Mouse (Mus musculus): ENCODE results near the gene Itga2. TPM values are rescaled to one million over a fixed set of nuclear protein-coding genes. Genes with fewer than 3 reads are reported as not detected.
A peak's percentile ranks its signal among the peaks of the same experiment; 100 is the strongest.

The Itga2 gene
- polyA plus RNA-seq, 1 experiment from 2014 or later = 0.79 TPM

DNA sequence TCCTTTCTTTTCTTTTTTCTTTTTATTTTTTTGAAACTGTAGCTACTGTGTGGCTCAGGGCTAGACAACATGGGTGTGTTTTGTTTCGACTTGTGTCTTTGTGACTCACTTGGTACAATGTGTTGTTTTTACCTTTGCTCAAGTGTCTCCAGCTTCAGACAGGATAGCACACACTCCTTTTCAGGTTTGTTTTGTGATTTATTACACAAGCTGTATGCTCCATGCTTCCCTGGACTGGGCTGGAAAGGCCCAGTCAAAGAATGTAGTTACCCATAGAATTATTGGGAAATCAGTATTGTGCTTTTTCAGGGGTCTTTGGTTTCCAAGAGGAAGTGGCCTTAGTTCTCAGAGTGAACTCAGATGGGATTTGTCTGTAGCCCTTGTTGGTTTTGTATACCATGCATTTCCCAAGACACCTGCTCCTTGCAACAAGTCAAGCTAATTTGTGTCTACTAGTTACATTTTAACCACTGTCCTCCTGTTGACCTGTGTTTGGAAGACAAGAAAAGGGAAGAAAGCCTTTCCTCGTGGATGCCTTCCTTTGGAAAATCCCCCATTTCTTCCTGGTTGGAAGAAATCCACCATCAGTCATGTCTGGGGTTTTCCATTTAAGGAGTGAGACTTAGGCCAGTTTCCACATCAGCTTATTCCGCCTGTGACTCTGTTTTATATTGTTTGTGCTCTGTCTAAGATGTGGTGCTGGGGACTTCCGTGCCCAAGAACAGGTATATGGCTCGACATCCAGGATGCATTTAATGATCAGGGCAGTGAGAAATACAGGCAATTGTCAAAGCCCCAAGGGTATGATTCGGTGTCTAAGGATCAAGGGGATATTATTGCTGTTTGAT lies 79.4 kb downstream of the Itga2 start:
- Histone ChIP-seq H3K27me3 (ENCODE audit: control insufficient read depth, insufficient read depth, low read length) (no peaks in the 10 kb centered on the region), H3K4me2 (ENCODE audit: low read depth, low read length) (no peak overlapping the region), H3K36me3 (replicated peaks; ENCODE audit: control insufficient read depth, insufficient read depth, low read depth, low read length) (no peaks in the 10 kb centered on the region), H3K27ac (replicated peaks; ENCODE audit: low read depth, low read length) (no peak overlapping the region), H3K9ac (replicated peaks; ENCODE audit: low read length) (no peak overlapping the region), H3K9me3 (replicated peaks; ENCODE audit: control insufficient read depth, low read length) (no peaks in the 10 kb centered on the region), H3K4me3 (ENCODE audit: low read depth, low read length) (no peak overlapping the region), H3K4me1 (ENCODE audit: control insufficient read depth, insufficient read depth, low read length) (no peaks in the 10 kb centered on the region; the same call in 1 of the 2 replicates)
- 81% methylated on average over 6 of the region's 6 CpGs for WGBS
- ATAC-seq (replicated peaks; ENCODE audit: insufficient number of reproducible peaks, low FRiP score, low TSS enrichment, low read depth) (no peak), DNase-seq (ENCODE audit: low spot score) (no peak)

GRCm38 (mm10) chr13:114848945-114849344 lies 83.0 kb downstream of the Itga2 start:
- no peak overlapping the region for H3K27ac ChIP-seq (replicated peaks; ENCODE audit: low read depth, low read length)
- H3K27me3 ChIP-seq (ENCODE audit: control insufficient read depth, insufficient read depth, low read length) = no peaks in the 10 kb centered on the region
- ATAC-seq (replicated peaks; ENCODE audit: insufficient number of reproducible peaks, low FRiP score, low TSS enrichment, low read depth) = no peak
- H3K4me2 ChIP-seq (ENCODE audit: low read depth, low read length) = no peak overlapping the region
- H3K9me3 ChIP-seq (replicated peaks; ENCODE audit: control insufficient read depth, low read length) = no peaks in the 10 kb centered on the region
- 80% methylated on average over 3 of the region's 3 CpGs for WGBS
- H3K36me3 ChIP-seq (replicated peaks; ENCODE audit: control insufficient read depth, insufficient read depth, low read depth, low read length) = no peaks in the 10 kb centered on the region
- no peaks in the 10 kb centered on the region for H3K4me1 ChIP-seq (ENCODE audit: control insufficient read depth, insufficient read depth, low read length)
- no peak for DNase-seq (ENCODE audit: low spot score)
- no peak overlapping the region for H3K9ac ChIP-seq (replicated peaks; ENCODE audit: low read length)
- no peak overlapping the region for H3K4me3 ChIP-seq (ENCODE audit: low read depth, low read length)

DNA sequence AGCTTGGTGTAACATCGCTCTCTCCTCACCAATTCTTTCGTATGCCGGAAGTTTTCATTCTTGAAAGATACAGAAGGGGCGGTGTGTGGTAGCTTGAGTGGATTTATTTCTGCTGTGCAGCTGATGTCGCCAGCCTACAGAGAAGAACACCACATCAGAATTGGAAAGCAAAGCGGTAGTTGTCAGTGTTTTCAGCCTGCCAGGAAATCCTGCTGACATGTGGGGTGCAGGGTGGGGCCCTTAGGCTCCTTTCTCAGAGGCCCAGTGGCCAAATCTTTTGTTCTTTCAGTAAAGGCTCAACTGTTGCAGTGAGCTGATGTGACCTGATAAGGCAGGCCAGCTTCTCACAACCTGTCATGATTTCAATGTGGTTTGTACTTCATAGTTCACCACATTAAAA lies 86.1 kb downstream of the Itga2 start:
- ATAC-seq (replicated peaks; ENCODE audit: insufficient number of reproducible peaks, low FRiP score, low TSS enrichment, low read depth) (no peak), DNase-seq (ENCODE audit: low spot score) (no peak)
- Histone ChIP-seq H3K4me3 (ENCODE audit: low read depth, low read length) (no peak overlapping the region), H3K9ac (replicated peaks; ENCODE audit: low read length) (no peak overlapping the region), H3K4me1 (ENCODE audit: control insufficient read depth, insufficient read depth, low read length) (no peaks in the 10 kb centered on the region), H3K36me3 (replicated peaks; ENCODE audit: control insufficient read depth, insufficient read depth, low read depth, low read length) (no peaks in the 10 kb centered on the region), H3K27ac (replicated peaks; ENCODE audit: low read depth, low read length) (no peak overlapping the region), H3K27me3 (ENCODE audit: control insufficient read depth, insufficient read depth, low read length) (no peaks in the 10 kb centered on the region), H3K4me2 (ENCODE audit: low read depth, low read length) (no peak overlapping the region), H3K9me3 (replicated peaks; ENCODE audit: control insufficient read depth, low read length) (no peaks in the 10 kb centered on the region)
- 84% methylated on average over 6 of the region's 6 CpGs for WGBS

- no peaks in the 10 kb centered on the region for H3K27me3 ChIP-seq (ENCODE audit: control insufficient read depth, insufficient read depth, low read length)
- ATAC-seq (replicated peaks; ENCODE audit: insufficient number of reproducible peaks, low FRiP score, low TSS enrichment, low read depth) = no peak
- no peaks in the 10 kb centered on the region for H3K4me1 ChIP-seq (ENCODE audit: control insufficient read depth, insufficient read depth, low read length)
- WGBS = 74% methylated on average over 1 of the region's 1 CpGs
- DNase-seq (ENCODE audit: low spot score) = no peak
- no peak overlapping the region for H3K9ac ChIP-seq (replicated peaks; ENCODE audit: low read length)
- no peak overlapping the region for H3K27ac ChIP-seq (replicated peaks; ENCODE audit: low read depth, low read length)
- H3K4me3 ChIP-seq (ENCODE audit: low read depth, low read length) = no peak overlapping the region
- no peak overlapping the region for H3K4me2 ChIP-seq (ENCODE audit: low read depth, low read length)
- no peaks in the 10 kb centered on the region for H3K9me3 ChIP-seq (replicated peaks; ENCODE audit: control insufficient read depth, low read length)
- H3K36me3 ChIP-seq (replicated peaks; ENCODE audit: control insufficient read depth, insufficient read depth, low read depth, low read length) = no peaks in the 10 kb centered on the region
Measured at GRCm38 (mm10) chr13:114843318-114843717, 88.6 kb downstream of the Itga2 start.

DNA sequence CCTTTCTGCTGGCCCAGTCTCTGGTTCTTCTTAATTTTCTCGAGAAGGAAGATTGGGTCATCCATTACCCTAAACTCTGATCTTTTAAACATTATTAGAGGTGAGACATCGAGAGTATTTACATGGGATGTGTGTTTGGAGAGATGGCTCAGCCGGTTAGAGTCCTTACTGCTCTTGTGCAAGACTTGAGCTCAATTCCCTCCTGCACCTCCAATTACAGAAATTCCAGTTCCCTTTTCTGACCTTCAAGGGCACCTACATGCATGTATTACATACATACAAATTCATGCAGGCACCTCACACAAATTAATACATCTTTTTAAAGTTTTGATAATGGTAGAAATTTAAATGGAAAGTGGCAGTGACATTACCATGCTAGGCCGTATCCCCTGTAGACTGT lies 91.4 kb downstream of the Itga2 start:
- no peak overlapping the region for H3K9ac ChIP-seq (replicated peaks; ENCODE audit: low read length)
- DNase-seq (ENCODE audit: low spot score) = no peak
- H3K27me3 ChIP-seq (ENCODE audit: control insufficient read depth, insufficient read depth, low read length) = no peaks in the 10 kb centered on the region
- no peaks in the 10 kb centered on the region for H3K4me1 ChIP-seq (ENCODE audit: control insufficient read depth, insufficient read depth, low read length)
- H3K9me3 ChIP-seq (replicated peaks; ENCODE audit: control insufficient read depth, low read length) = no peaks in the 10 kb centered on the region
- no peaks in the 10 kb centered on the region for H3K36me3 ChIP-seq (replicated peaks; ENCODE audit: control insufficient read depth, insufficient read depth, low read depth, low read length)
- WGBS = 87% methylated on average over 4 of the region's 4 CpGs
- H3K27ac ChIP-seq (replicated peaks; ENCODE audit: low read depth, low read length) = no peak overlapping the region
- H3K4me2 ChIP-seq (ENCODE audit: low read depth, low read length) = no peak overlapping the region
- no peak overlapping the region for H3K4me3 ChIP-seq (ENCODE audit: low read depth, low read length)
- no peak for ATAC-seq (replicated peaks; ENCODE audit: insufficient number of reproducible peaks, low FRiP score, low TSS enrichment, low read depth)

DNA sequence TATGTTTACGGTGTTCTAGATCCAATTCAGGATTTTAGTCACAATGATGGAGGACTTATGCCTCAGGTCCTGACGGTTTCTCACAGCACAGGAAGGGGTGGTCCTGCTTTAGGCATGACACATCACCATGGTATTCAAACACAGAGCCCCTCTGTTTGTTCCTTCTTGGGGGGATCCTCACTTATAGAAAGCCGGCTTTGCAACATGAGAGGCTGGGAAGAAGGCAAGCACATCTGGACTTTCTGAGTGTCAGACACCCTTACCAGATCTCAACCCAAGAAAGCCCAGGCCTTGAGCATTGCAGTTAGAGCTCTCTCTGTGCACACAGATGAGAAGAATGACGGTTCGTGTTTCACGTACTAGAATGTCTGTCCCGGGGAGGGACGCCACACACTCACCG lies 92.8 kb downstream of the Itga2 start:
- Histone ChIP-seq H3K9ac (replicated peaks; ENCODE audit: low read length) (no peak overlapping the region), H3K4me2 (ENCODE audit: low read depth, low read length) (no peak overlapping the region), H3K27ac (replicated peaks; ENCODE audit: low read depth, low read length) (peak overlapping the region; percentile 44; the same call in 1 of the 2 replicates), H3K4me1 (ENCODE audit: control insufficient read depth, insufficient read depth, low read length) (no peaks in the 10 kb centered on the region), H3K27me3 (ENCODE audit: control insufficient read depth, insufficient read depth, low read length) (no peaks in the 10 kb centered on the region), H3K36me3 (replicated peaks; ENCODE audit: control insufficient read depth, insufficient read depth, low read depth, low read length) (no peaks in the 10 kb centered on the region), H3K4me3 (ENCODE audit: low read depth, low read length) (no peak overlapping the region), H3K9me3 (replicated peaks; ENCODE audit: control insufficient read depth, low read length) (no peaks in the 10 kb centered on the region)
- ATAC-seq (replicated peaks; ENCODE audit: insufficient number of reproducible peaks, low FRiP score, low TSS enrichment, low read depth) = no peak
- DNase-seq (ENCODE audit: low spot score) = peak; percentile 36
- WGBS = 50% methylated on average over 9 of the region's 9 CpGs

GRCm38 (mm10) chr13:114838535-114838990 lies 93.3 kb downstream of the Itga2 start:
- Histone ChIP-seq H3K4me3 (ENCODE audit: low read depth, low read length) (no peak overlapping the region), H3K4me2 (ENCODE audit: low read depth, low read length) (no peak overlapping the region), H3K9ac (replicated peaks; ENCODE audit: low read length) (no peak overlapping the region), H3K9me3 (replicated peaks; ENCODE audit: control insufficient read depth, low read length) (no peaks in the 10 kb centered on the region), H3K36me3 (replicated peaks; ENCODE audit: control insufficient read depth, insufficient read depth, low read depth, low read length) (no peaks in the 10 kb centered on the region), H3K4me1 (ENCODE audit: control insufficient read depth, insufficient read depth, low read length) (no peaks in the 10 kb centered on the region), H3K27me3 (ENCODE audit: control insufficient read depth, insufficient read depth, low read length) (no peaks in the 10 kb centered on the region), H3K27ac (replicated peaks; ENCODE audit: low read depth, low read length) (no peak overlapping the region; the same call in 1 of the 2 replicates)
- WGBS = 30% methylated on average over 5 of the region's 5 CpGs
- DNase-seq (ENCODE audit: low spot score) (no peak), ATAC-seq (replicated peaks; ENCODE audit: insufficient number of reproducible peaks, low FRiP score, low TSS enrichment, low read depth) (no peak; the same call in 1 of the 2 replicates)

GRCm38 (mm10) chr13:114837061-114837460 lies 94.8 kb downstream of the Itga2 start:
- H3K4me2 ChIP-seq (ENCODE audit: low read depth, low read length) = no peak overlapping the region
- WGBS = 84% methylated on average over 7 of the region's 7 CpGs

More at GRCm38 (mm10) chr13:114837061-114837460, 94.8 kb downstream of the Itga2 start:
- Histone ChIP-seq H3K4me1 (ENCODE audit: control insufficient read depth, insufficient read depth, low read length) (no peaks in the 10 kb centered on the region), H3K4me3 (ENCODE audit: low read depth, low read length) (no peak overlapping the region), H3K9ac (replicated peaks; ENCODE audit: low read length) (no peak overlapping the region), H3K36me3 (replicated peaks; ENCODE audit: control insufficient read depth, insufficient read depth, low read depth, low read length) (no peaks in the 10 kb centered on the region), H3K9me3 (replicated peaks; ENCODE audit: control insufficient read depth, low read length) (no peaks in the 10 kb centered on the region), H3K27ac (replicated peaks; ENCODE audit: low read depth, low read length) (no peak overlapping the region), H3K27me3 (ENCODE audit: control insufficient read depth, insufficient read depth, low read length) (no peaks in the 10 kb centered on the region)
- DNase-seq (ENCODE audit: low spot score) = no peak
- no peak for ATAC-seq (replicated peaks; ENCODE audit: insufficient number of reproducible peaks, low FRiP score, low TSS enrichment, low read depth)

Measured in embryonic facial prominence, embryonic 11.5 days (tissue).